Mouse (Mus musculus): Measurements from ENCODE around the gene Tnfrsf8. TPM values are rescaled to one million over a fixed set of nuclear protein-coding genes. Genes with fewer than 3 reads are reported as not detected.

The Tnfrsf8 gene
- polyA plus RNA-seq, 1 experiment from 2014 or later = 4.3 TPM

GRCm38 (mm10) chr4:145278724-145279370, 36.1 kb downstream of the Tnfrsf8 start:
- WGBS = 59% methylated on average over 3 of the region's 3 CpGs

GRCm38 (mm10) chr4:145278231-145278630, 36.7 kb downstream of the Tnfrsf8 start:
- no peak overlapping the region for H3K27ac ChIP-seq (ENCODE audit: low read length)
- WGBS = 75% methylated on average over 2 of the region's 2 CpGs
- no peak for ATAC-seq (replicated peaks; ENCODE audit: extremely low read depth, insufficient read depth, low FRiP score)

More at GRCm38 (mm10) chr4:145278724-145279370, 36.1 kb downstream of the Tnfrsf8 start:
- Histone ChIP-seq H3K9ac (ENCODE audit: low read length) (no peak overlapping the region), H3K4me1 (ENCODE audit: control insufficient read depth, insufficient read depth, low read length) (no peaks in the 10 kb centered on the region), H3K36me3 (ENCODE audit: control insufficient read depth, insufficient read depth) (no peaks in the 10 kb centered on the region), H3K27ac (ENCODE audit: low read length) (no peak overlapping the region), H3K27me3 (ENCODE audit: control insufficient read depth, insufficient read depth, low read length) (no peaks in the 10 kb centered on the region), H3K9me3 (replicated peaks; ENCODE audit: control insufficient read depth, low read length) (no peaks in the 10 kb centered on the region; the same call in 1 of the 2 replicates), H3K4me3 (ENCODE audit: low read length) (no peak overlapping the region), H3K4me2 (ENCODE audit: low read depth, low read length) (no peak overlapping the region)
- ATAC-seq (replicated peaks; ENCODE audit: extremely low read depth, insufficient read depth, low FRiP score) = no peak

GRCm38 (mm10) chr4:145276368-145277249, 38.4 kb downstream of the Tnfrsf8 start:
- no peak overlapping the region for H3K9ac ChIP-seq (ENCODE audit: low read length)
- H3K4me3 ChIP-seq (ENCODE audit: low read length) = no peak overlapping the region
- H3K27ac ChIP-seq (ENCODE audit: low read length) = no peak overlapping the region
- no peaks in the 10 kb centered on the region for H3K27me3 ChIP-seq (ENCODE audit: control insufficient read depth, insufficient read depth, low read length)
- H3K9me3 ChIP-seq (replicated peaks; ENCODE audit: control insufficient read depth, low read length) = no peaks in the 10 kb centered on the region; the same call in 1 of the 2 replicates
- H3K36me3 ChIP-seq (ENCODE audit: control insufficient read depth, insufficient read depth) = no peaks in the 10 kb centered on the region
- H3K4me1 ChIP-seq (ENCODE audit: control insufficient read depth, insufficient read depth, low read length) = no peaks in the 10 kb centered on the region
- no peak overlapping the region for H3K4me2 ChIP-seq (ENCODE audit: low read depth, low read length)
- ATAC-seq (replicated peaks; ENCODE audit: extremely low read depth, insufficient read depth, low FRiP score) = no peak
- 76% methylated on average over 6 of the region's 6 CpGs for WGBS

More at GRCm38 (mm10) chr4:145278231-145278630, 36.7 kb downstream of the Tnfrsf8 start:
- Histone ChIP-seq H3K9ac (ENCODE audit: low read length) (no peak overlapping the region), H3K4me1 (ENCODE audit: control insufficient read depth, insufficient read depth, low read length) (no peaks in the 10 kb centered on the region), H3K36me3 (ENCODE audit: control insufficient read depth, insufficient read depth) (no peaks in the 10 kb centered on the region), H3K4me2 (ENCODE audit: low read depth, low read length) (no peak overlapping the region), H3K4me3 (ENCODE audit: low read length) (no peak overlapping the region), H3K27me3 (ENCODE audit: control insufficient read depth, insufficient read depth, low read length) (no peaks in the 10 kb centered on the region), H3K9me3 (replicated peaks; ENCODE audit: control insufficient read depth, low read length) (no peaks in the 10 kb centered on the region; the same call in 1 of the 2 replicates)

- Histone ChIP-seq H3K9me3 (replicated peaks; ENCODE audit: control insufficient read depth, low read length) (no peaks in the 10 kb centered on the region; the same call in 1 of the 2 replicates), H3K36me3 (ENCODE audit: control insufficient read depth, insufficient read depth) (no peaks in the 10 kb centered on the region)
- ATAC-seq (replicated peaks; ENCODE audit: extremely low read depth, insufficient read depth, low FRiP score) = no peak
Observed at GRCm38 (mm10) chr4:145274887-145275286, 40.1 kb downstream of the Tnfrsf8 start.

GRCm38 (mm10) chr4:145273923-145274322, 41.0 kb downstream of the Tnfrsf8 start:
- Histone ChIP-seq H3K27me3 (ENCODE audit: control insufficient read depth, insufficient read depth, low read length) (no peaks in the 10 kb centered on the region), H3K9me3 (replicated peaks; ENCODE audit: control insufficient read depth, low read length) (no peaks in the 10 kb centered on the region), H3K9ac (ENCODE audit: low read length) (no peak overlapping the region), H3K4me3 (ENCODE audit: low read length) (no peak overlapping the region), H3K4me1 (ENCODE audit: control insufficient read depth, insufficient read depth, low read length) (no peaks in the 10 kb centered on the region), H3K4me2 (ENCODE audit: low read depth, low read length) (no peak overlapping the region), H3K36me3 (ENCODE audit: control insufficient read depth, insufficient read depth) (no peaks in the 10 kb centered on the region), H3K27ac (ENCODE audit: low read length) (no peak overlapping the region)
- no peak for ATAC-seq (replicated peaks; ENCODE audit: extremely low read depth, insufficient read depth, low FRiP score)
- WGBS = 68% methylated on average over 5 of the region's 5 CpGs

More at GRCm38 (mm10) chr4:145274887-145275286, 40.1 kb downstream of the Tnfrsf8 start:
- Histone ChIP-seq H3K27ac (ENCODE audit: low read length) (no peak overlapping the region), H3K4me2 (ENCODE audit: low read depth, low read length) (no peak overlapping the region), H3K4me1 (ENCODE audit: control insufficient read depth, insufficient read depth, low read length) (no peaks in the 10 kb centered on the region), H3K9ac (ENCODE audit: low read length) (no peak overlapping the region), H3K4me3 (ENCODE audit: low read length) (no peak overlapping the region), H3K27me3 (ENCODE audit: control insufficient read depth, insufficient read depth, low read length) (no peaks in the 10 kb centered on the region)
- 88% methylated on average over 5 of the region's 5 CpGs for WGBS

GRCm38 (mm10) chr4:145272763-145273162, 42.2 kb downstream of the Tnfrsf8 start:
- Histone ChIP-seq H3K4me3 (ENCODE audit: low read length) (no peak overlapping the region), H3K9me3 (replicated peaks; ENCODE audit: control insufficient read depth, low read length) (no peaks in the 10 kb centered on the region), H3K9ac (ENCODE audit: low read length) (no peak overlapping the region), H3K27ac (ENCODE audit: low read length) (peak overlapping the region; percentile 60; the same call in 1 of the 2 replicates), H3K27me3 (ENCODE audit: control insufficient read depth, insufficient read depth, low read length) (no peaks in the 10 kb centered on the region), H3K4me1 (ENCODE audit: control insufficient read depth, insufficient read depth, low read length) (no peaks in the 10 kb centered on the region), H3K4me2 (ENCODE audit: low read depth, low read length) (no peak overlapping the region), H3K36me3 (ENCODE audit: control insufficient read depth, insufficient read depth) (no peaks in the 10 kb centered on the region)
- peak; percentile 35 for ATAC-seq (replicated peaks; ENCODE audit: extremely low read depth, insufficient read depth, low FRiP score)
- 54% methylated on average over 1 of the region's 1 CpGs for WGBS

GRCm38 (mm10) chr4:145271634-145272033, 43.3 kb downstream of the Tnfrsf8 start:
- ATAC-seq (replicated peaks; ENCODE audit: extremely low read depth, insufficient read depth, low FRiP score) = no peak

GRCm38 (mm10) chr4:145270136-145270535, 44.8 kb downstream of the Tnfrsf8 start:
- Histone ChIP-seq H3K36me3 (ENCODE audit: control insufficient read depth, insufficient read depth) (no peaks in the 10 kb centered on the region), H3K4me2 (ENCODE audit: low read depth, low read length) (no peak overlapping the region), H3K4me1 (ENCODE audit: control insufficient read depth, insufficient read depth, low read length) (no peaks in the 10 kb centered on the region), H3K4me3 (ENCODE audit: low read length) (no peak overlapping the region), H3K27me3 (ENCODE audit: control insufficient read depth, insufficient read depth, low read length) (no peaks in the 10 kb centered on the region), H3K27ac (ENCODE audit: low read length) (no peak overlapping the region), H3K9ac (ENCODE audit: low read length) (no peak overlapping the region), H3K9me3 (replicated peaks; ENCODE audit: control insufficient read depth, low read length) (no peaks in the 10 kb centered on the region)
- 78% methylated on average over 5 of the region's 5 CpGs for WGBS
- ATAC-seq (replicated peaks; ENCODE audit: extremely low read depth, insufficient read depth, low FRiP score) = no peak

More at GRCm38 (mm10) chr4:145271634-145272033, 43.3 kb downstream of the Tnfrsf8 start:
- Histone ChIP-seq H3K9me3 (replicated peaks; ENCODE audit: control insufficient read depth, low read length) (no peaks in the 10 kb centered on the region), H3K4me1 (ENCODE audit: control insufficient read depth, insufficient read depth, low read length) (no peaks in the 10 kb centered on the region), H3K9ac (ENCODE audit: low read length) (no peak overlapping the region), H3K27me3 (ENCODE audit: control insufficient read depth, insufficient read depth, low read length) (no peaks in the 10 kb centered on the region), H3K4me2 (ENCODE audit: low read depth, low read length) (no peak overlapping the region), H3K27ac (ENCODE audit: low read length) (no peak overlapping the region), H3K4me3 (ENCODE audit: low read length) (no peak overlapping the region), H3K36me3 (ENCODE audit: control insufficient read depth, insufficient read depth) (no peaks in the 10 kb centered on the region)
- WGBS = 83% methylated on average over 4 of the region's 4 CpGs

- 49% methylated on average over 4 of the region's 4 CpGs for WGBS
- Histone ChIP-seq H3K4me2 (ENCODE audit: low read depth, low read length) (no peak overlapping the region), H3K27me3 (ENCODE audit: control insufficient read depth, insufficient read depth, low read length) (no peaks in the 10 kb centered on the region), H3K27ac (ENCODE audit: low read length) (no peak overlapping the region), H3K9me3 (replicated peaks; ENCODE audit: control insufficient read depth, low read length) (no peaks in the 10 kb centered on the region), H3K36me3 (ENCODE audit: control insufficient read depth, insufficient read depth) (no peaks in the 10 kb centered on the region), H3K4me3 (ENCODE audit: low read length) (no peak overlapping the region), H3K9ac (ENCODE audit: low read length) (no peak overlapping the region), H3K4me1 (ENCODE audit: control insufficient read depth, insufficient read depth, low read length) (no peaks in the 10 kb centered on the region)
- ATAC-seq (replicated peaks; ENCODE audit: extremely low read depth, insufficient read depth, low FRiP score) = no peak
Observed at GRCm38 (mm10) chr4:145267631-145268110, 47.3 kb downstream of the Tnfrsf8 start.
